Mouse (Mus musculus) embryonic fibroblast, embryonic 13.5 days (primary cell): ENCODE measurements at regions not wholly inside any gene's neighbourhood (a gene's known extent, or its start where the extent isn't known, plus 50 kb on each side); places are given as distances from the start of the nearest gene placed in this dataset.

Experiments used
- CTCF ChIP-seq: IDR thresholded peaks from 2 replicates; pipeline ENCODE4 v1.5.1; 2011; ENCODE audit warnings: mild to moderate bottlenecking, control low read depth, low read length, moderate library complexity, borderline replicate concordance; ENCODE audit not compliant: insufficient read depth
- POLR2A ChIP-seq: IDR thresholded peaks from 2 replicates; pipeline ENCODE4 v1.6.1; 2011; ENCODE audit warnings: low read depth, mild to moderate bottlenecking, control low read depth, low read length, moderate library complexity

DNA sequence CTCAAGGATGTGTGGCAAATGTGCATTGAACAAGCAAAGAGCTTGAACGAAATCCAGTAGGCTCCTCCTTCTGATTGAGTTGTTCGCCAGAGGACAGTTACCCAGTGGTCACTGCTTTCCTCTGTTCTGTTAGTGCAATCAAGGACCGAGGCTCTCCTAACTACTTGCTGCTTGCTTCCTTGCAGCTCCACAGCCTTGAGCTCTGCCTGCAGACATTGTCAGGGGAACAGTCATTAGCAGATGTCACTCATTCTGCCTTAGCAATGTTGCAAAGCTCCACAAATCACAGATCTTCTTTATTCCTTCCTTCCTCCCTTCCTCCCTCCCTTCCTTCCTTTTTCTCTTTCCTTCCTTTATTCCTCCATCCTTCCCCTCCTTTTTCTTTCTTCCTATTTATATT, 108.2 kb upstream of the Spats2l start:
- TF ChIP-seq CTCF (no peak), POLR2A (no peak)
